Mouse (Mus musculus) B cell, adult 2 months (primary cell): ENCODE data around the gene Sun3.

ENCODE experiments used
- DNase-seq, 2 experiments: peaks; one replicate each; pipeline ENCODE4 v3.0.0; 2022

Sun3 gene

DNA sequence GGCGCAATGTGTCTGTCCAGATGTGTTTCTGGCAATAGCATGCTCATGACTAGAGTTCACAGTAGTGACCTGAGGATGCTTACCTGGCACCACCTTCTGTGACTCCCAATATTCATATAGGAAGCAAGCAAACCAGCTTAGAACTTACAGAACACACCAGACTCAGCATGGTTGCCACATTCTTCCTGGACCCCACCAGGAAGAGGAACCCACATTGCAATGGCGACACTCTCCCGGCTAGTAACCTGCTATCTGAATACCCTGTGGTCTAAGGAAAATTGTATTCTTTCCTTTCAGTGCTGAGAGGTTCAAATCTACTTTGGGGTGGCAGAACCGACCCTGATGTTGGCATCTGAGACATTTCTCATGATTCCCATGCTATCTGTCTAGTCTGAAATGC lies 70.6 kb downstream of the Sun3 start:
- no peak for DNase-seq

GRCm38 (mm10) chr11:8973166-8973565 lies 75.6 kb downstream of the Sun3 start, which contains the start of gene Pkd1l1:
TSS of gene Pkd1l1 (minus strand) at chr11:8973266.
- DNase-seq, result no peak

DNA sequence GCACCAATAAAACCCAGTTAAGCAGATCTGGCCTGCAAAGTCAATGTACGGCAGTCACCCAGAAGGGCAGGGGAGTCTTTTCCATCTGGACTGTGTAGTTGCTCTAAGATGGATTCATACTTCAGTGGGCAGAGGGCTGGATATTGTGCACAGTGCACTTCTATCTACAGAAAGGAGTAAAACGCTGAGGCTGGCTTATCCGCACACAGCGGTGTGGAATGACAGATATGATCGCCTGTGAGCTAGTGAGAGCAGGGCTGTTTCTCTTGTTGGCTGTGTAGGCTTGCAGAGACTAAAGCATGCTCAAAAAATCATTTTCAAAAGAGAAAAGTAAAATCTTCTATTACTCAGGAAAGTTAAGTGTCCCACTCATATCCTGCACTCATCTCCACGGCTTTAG lies 76.7 kb downstream of the Sun3 start:
- no peak for DNase-seq

- no peak for DNase-seq
These were observed 78.3 kb downstream of the Sun3 start for GRCm38 (mm10) chr11:8970509-8970908.

DNA sequence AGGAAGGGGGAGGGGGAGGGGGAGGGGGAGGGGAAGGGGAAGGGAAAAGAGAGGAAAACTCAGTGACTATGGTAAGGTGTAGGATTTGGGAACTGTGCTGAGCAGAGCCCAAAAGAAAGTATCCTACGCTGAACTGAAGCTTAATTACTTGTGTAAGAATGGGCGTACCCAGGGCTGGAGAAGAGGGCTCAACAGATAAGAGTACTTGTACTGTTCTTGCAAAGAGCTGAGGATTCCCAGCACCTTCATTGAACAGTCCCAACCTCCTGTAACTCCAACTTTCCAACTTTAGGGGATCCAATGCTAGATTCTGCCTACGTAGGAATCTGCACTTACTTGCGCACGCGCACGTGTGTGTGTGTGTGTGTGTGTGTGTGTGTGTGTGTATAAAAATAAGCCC lies 80.7 kb downstream of the Sun3 start:
- DNase-seq, result no peak
